Mouse (Mus musculus): ENCODE measurements at regions not wholly inside any gene's neighbourhood (a gene's known extent, or its start where the extent isn't known, plus 50 kb on each side); places are given as distances from the start of the nearest gene placed in this dataset.

DNA sequence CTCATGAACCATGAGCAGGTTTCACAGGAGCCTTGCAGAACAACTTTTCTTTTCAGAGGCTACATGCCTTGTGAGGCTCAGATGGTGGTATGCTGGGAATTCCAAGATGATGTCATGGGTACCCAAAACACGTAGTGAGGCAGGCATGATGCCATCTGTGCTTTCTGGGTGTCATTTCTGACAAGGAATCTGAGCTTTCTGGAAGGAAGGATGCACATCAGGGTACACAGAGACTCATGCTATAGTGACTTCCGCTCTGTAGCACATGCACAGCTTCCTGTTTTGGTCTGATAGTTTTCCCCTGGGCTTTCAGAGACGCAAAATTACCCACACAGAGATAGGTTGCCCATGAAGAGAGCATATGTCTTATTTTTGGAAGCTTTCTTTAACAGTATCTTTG, 70.8 kb upstream of the Satb1 start:
- Histone ChIP-seq H3K4me2 (no peak overlapping the region), H3K4me3 (no peak overlapping the region), H3K9ac (no peak overlapping the region), H3K27ac (no peak overlapping the region), H3K9me3 (no peaks in the 10 kb centered on the region), H3K27me3 (no peaks in the 10 kb centered on the region), H3K4me1 (0 out of 2 replicates have a peak, but pooled peaks cover 4% of the 10 kb centered on the region), H3K36me3 (no peaks in the 10 kb centered on the region)
- WGBS, result 62% methylated on average over 3 of the region's 3 CpGs
- ATAC-seq (ENCODE audit: insufficient number of reproducible peaks, insufficient read depth, low FRiP score, low TSS enrichment, low read depth), result no peak

DNA sequence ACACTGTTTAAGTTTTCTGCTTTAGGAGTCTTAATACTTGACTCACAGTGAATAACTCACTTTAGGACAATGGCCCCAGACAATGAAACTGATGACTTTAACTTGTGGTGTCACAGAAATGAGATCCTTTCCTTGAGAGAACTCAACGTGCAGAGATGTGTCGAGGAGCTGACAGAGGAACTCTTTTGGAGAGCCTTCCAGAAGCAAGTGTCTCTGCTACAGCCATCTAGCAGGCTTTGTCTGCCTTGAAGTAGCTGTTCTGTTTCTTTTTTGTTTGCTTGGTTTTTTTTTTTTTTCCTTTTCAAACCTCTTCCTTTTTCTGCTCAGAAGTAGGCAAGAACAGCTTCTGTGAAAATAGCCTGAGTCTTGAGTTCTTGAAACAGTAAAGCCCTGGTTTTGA, 66.3 kb upstream of the Satb1 start:
- H3K27ac ChIP-seq, result no peak overlapping the region
- no peaks in the 10 kb centered on the region for H3K4me1 ChIP-seq
- H3K36me3 ChIP-seq, result no peaks in the 10 kb centered on the region
- H3K4me3 ChIP-seq, result no peak overlapping the region
- no peaks in the 10 kb centered on the region for H3K27me3 ChIP-seq
- H3K9ac ChIP-seq, result no peak overlapping the region
- 77% methylated on average over 2 of the region's 2 CpGs for WGBS
- H3K4me2 ChIP-seq, result no peak overlapping the region
- ATAC-seq (ENCODE audit: insufficient number of reproducible peaks, insufficient read depth, low FRiP score, low TSS enrichment, low read depth), result no peak
- H3K9me3 ChIP-seq, result no peaks in the 10 kb centered on the region

DNA sequence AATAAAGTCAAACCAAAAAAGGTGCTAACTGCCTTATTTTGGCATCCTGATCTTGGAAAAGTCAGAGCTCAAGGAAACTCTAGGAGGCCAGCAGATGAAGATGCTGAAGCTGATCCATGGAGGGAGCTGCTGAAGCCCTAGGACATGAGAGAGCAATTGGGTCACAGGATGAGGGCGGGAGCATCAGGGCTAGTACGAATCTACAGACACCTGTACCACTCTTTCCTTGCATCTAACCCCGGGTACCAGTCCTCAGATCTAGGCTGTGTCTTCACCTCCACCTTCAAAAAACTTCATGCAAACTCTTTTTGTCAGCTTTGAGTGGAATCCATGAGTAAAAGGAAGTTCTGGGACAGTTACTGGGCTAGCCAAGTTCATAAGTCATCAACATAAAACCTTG, 63.1 kb upstream of the Satb1 start:
- 90% methylated on average over 3 of the region's 3 CpGs for WGBS
- no peak overlapping the region for H3K4me2 ChIP-seq
- no peaks in the 10 kb centered on the region for H3K27me3 ChIP-seq
- no peak for ATAC-seq (ENCODE audit: insufficient number of reproducible peaks, insufficient read depth, low FRiP score, low TSS enrichment, low read depth)
- H3K9me3 ChIP-seq, result no peaks in the 10 kb centered on the region
- no peaks in the 10 kb centered on the region for H3K4me1 ChIP-seq
- H3K27ac ChIP-seq, result no peak overlapping the region
- H3K36me3 ChIP-seq, result no peaks in the 10 kb centered on the region
- no peak overlapping the region for H3K9ac ChIP-seq
- no peak overlapping the region for H3K4me3 ChIP-seq

DNA sequence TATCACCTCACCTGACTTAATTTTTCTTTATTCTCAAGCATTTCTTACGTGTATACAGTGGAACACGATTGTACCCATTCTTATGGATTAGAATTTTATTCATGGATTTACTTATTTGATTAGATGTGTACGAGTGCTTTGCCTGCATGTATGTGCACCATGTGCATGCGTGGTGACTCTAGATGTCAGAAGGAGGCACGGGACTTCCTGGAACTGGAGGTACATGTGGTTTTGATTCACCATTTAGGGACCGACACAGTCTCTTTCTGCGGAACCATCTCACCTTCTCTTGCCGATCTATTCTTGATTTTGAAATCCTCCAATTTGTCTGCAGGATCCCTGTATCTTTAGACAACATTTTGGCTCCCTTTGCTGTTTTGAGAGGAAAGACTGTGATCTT, 61.2 kb upstream of the Satb1 start:
- ATAC-seq (ENCODE audit: insufficient number of reproducible peaks, insufficient read depth, low FRiP score, low TSS enrichment, low read depth), result no peak
- 88% methylated on average over 8 of the region's 8 CpGs for WGBS
- no peak overlapping the region for H3K4me2 ChIP-seq
- H3K27me3 ChIP-seq, result no peaks in the 10 kb centered on the region
- 0 out of 2 replicates have a peak, but pooled peaks cover under 1% of the 10 kb centered on the region for H3K9me3 ChIP-seq
- H3K4me3 ChIP-seq, result no peak overlapping the region
- no peak overlapping the region for H3K9ac ChIP-seq
- H3K36me3 ChIP-seq, result no peaks in the 10 kb centered on the region
- H3K27ac ChIP-seq, result no peak overlapping the region
- no peaks in the 10 kb centered on the region for H3K4me1 ChIP-seq

DNA sequence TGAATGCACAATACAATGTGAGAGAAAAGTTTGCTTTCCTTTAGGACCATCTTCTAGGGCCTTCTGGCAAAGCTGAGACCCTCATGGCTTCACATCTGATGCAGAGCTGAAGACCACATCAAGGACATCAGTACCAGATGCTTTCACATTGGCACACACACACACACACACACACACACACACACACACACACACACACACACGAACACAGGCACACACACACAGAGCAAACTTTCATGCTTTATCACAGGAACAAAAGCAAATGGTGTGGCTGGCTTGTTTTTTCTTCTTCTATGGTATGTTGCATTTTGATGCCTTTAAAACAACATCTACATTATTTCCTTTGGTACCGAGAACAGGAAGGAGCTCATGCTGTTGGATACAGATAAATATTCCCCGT, 59.8 kb upstream of the Satb1 start:
- Histone ChIP-seq H3K4me1 (no peaks in the 10 kb centered on the region), H3K9me3 (0 out of 2 replicates have a peak, but pooled peaks cover 4% of the 10 kb centered on the region), H3K36me3 (no peaks in the 10 kb centered on the region), H3K4me2 (no peak overlapping the region), H3K27ac (no peak overlapping the region), H3K4me3 (no peak overlapping the region), H3K27me3 (no peaks in the 10 kb centered on the region), H3K9ac (no peak overlapping the region)
- ATAC-seq (ENCODE audit: insufficient number of reproducible peaks, insufficient read depth, low FRiP score, low TSS enrichment, low read depth), result no peak
- WGBS, result 68% methylated on average over 3 of the region's 3 CpGs

DNA sequence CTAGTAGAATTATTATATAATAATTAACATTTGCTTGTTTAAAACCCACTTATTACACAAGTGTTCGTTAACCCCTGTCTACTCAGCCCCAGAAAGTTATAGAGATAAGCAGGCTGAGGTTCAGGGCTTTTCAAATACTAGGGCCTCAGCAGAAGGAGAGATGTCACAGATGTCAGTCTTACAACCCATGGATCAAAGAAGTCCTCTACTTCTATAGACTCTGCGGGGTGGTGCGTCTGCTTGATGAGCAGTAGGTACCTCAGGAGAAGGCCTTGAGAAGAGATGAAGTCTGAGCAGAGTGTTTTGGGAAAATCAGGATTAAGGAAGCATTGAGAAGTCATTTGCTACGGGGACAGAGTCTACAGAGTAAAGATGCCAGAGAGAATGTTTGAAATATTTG, 59.1 kb upstream of the Satb1 start:
- ATAC-seq (ENCODE audit: insufficient number of reproducible peaks, insufficient read depth, low FRiP score, low TSS enrichment, low read depth), result no peak
- H3K4me3 ChIP-seq, result no peak overlapping the region
- WGBS, result 70% methylated on average over 4 of the region's 4 CpGs

More for the DNA sequence above, 59.1 kb upstream of the Satb1 start:
- H3K27ac ChIP-seq, result no peak overlapping the region
- no peaks in the 10 kb centered on the region for H3K36me3 ChIP-seq
- H3K9me3 ChIP-seq, result 0 out of 2 replicates have a peak, but pooled peaks cover 4% of the 10 kb centered on the region
- H3K9ac ChIP-seq, result no peak overlapping the region
- H3K27me3 ChIP-seq, result no peaks in the 10 kb centered on the region
- no peaks in the 10 kb centered on the region for H3K4me1 ChIP-seq
- no peak overlapping the region for H3K4me2 ChIP-seq
